Mouse (Mus musculus) forebrain, embryonic 14.5 days (tissue): ENCODE data around the gene Skp2. TPM values are rescaled to one million over a fixed set of nuclear protein-coding genes. Genes with fewer than 3 reads are reported as not detected.

ENCODE experiments used
- ATAC-seq: fragments of 200-750 bp; cut with Nextera tagmentation; 2 replicates; pipeline ENCODE4 v1.8.0; 2017; ENCODE audit warnings: mild to moderate bottlenecking, moderate library complexity
- DNase-seq: peaks from one replicate; pipeline ENCODE4 v3.0.0-alpha.2; 2015; ENCODE audit warnings: low spot score
- H3K27ac ChIP-seq: fragments of 300-500 bp; sonication (generic); 2 replicates; pipeline ENCODE4 v1.5.1; 2014; ENCODE audit warnings: low read depth, mild to moderate bottlenecking, control low read depth, low read length, moderate library complexity
- H3K27me3 ChIP-seq: fragments of 300-500 bp; sonication (generic); replicated peaks from 2 replicates; pipeline ENCODE4 v1.6.1; 2014; ENCODE audit warnings: low read length, control low read depth, mixed read lengths; ENCODE audit not compliant: control insufficient read depth, insufficient read depth
- H3K36me3 ChIP-seq: fragments of 300-500 bp; sonication (generic); 2 replicates; pipeline ENCODE4 v1.6.1; 2014; ENCODE audit warnings: low read length, control low read depth; ENCODE audit not compliant: control insufficient read depth, insufficient read depth
- H3K4me1 ChIP-seq: fragments of 300-500 bp; sonication (generic); 2 replicates; pipeline ENCODE4 v1.6.1; 2014; ENCODE audit warnings: antibody characterized with exemption, low read length, control low read depth; ENCODE audit not compliant: control insufficient read depth, insufficient read depth
- H3K4me2 ChIP-seq: fragments of 300-500 bp; sonication (generic); 2 replicates; pipeline ENCODE4 v1.6.1; 2014; ENCODE audit warnings: mild to moderate bottlenecking, control low read depth, low read length
- H3K4me3 ChIP-seq: fragments of 300-500 bp; sonication (generic); 2 replicates; pipeline ENCODE4 v1.5.1; 2014; ENCODE audit warnings: low read depth, low read length, control low read depth
- H3K9ac ChIP-seq: fragments of 300-500 bp; sonication (generic); 2 replicates; pipeline ENCODE4 v1.6.1; 2014; ENCODE audit warnings: mild to moderate bottlenecking, low read length, control low read depth, moderate library complexity
- H3K9me3 ChIP-seq: fragments of 300-500 bp; sonication (generic); replicated peaks from 2 replicates; pipeline ENCODE4 v1.6.1; 2016; ENCODE audit warnings: low read length, control low read depth, mixed read lengths; ENCODE audit not compliant: control insufficient read depth
- WGBS: fragments of 180-500 bp; shearing (Covaris S2); extraction: QIAGEN DNeasy Blood & Tissue Kit; methylation state at CpG from one replicate; pipeline ENCODE4 v1.1.7; 2014; 5-methylcytosine and 5-hydroxymethylcytosine counted together
- polyA plus RNA-seq: library from polyadenylated mRNA; unstranded; fragments of >200 nt; fragmentation: Nextera tagmentation; extraction: Ambion mirVana; gene quantifications from 2 replicates; pipeline ENCODE4 v1.2.1, GENCODE M21; 2014

Skp2 gene
- polyA plus RNA-seq, 1 experiment from 2014 or later: 55.7 TPM

DNA sequence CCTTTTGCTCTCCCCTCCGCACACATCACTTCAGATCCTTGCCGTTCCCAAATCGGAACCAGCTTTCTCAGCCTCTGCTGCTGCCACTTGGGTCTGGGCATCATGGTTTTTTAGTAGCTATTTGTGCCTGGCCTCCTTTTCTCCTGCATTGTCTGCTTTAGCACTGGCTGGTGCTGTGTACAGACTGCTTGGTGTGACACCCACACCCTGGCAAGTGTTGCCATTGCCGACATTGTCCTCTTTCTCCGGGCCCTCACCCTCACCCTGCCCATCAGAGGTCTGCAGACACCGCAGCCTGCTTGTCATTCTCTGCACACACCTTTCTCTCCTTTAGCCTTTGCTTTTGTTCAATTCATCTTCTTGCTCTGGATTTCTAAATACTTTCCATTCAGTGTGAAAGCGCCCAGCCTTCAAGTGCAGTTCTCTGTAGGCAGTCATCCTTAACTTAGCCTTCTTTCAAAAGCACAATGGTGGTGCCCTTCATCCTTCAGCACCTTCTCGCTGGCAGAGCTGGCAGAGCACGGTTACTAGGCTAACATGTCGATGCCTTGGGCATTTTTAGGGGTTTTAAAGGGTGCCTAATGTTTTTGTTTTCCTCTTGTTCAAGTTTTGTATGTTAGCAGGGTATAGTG lies 54.7 kb downstream of the Skp2 start:
- DNase-seq (peak; percentile 8), ATAC-seq (peak; percentile 56; the same call in 1 of the 2 replicates)
- H3K27ac ChIP-seq: peak overlapping the region; percentile 39; the same call in 1 of the 2 replicates
- no peak overlapping the region for H3K9ac ChIP-seq
- no peaks in the 10 kb centered on the region for H3K4me1 ChIP-seq
- no peaks in the 10 kb centered on the region for H3K9me3 ChIP-seq
- 68% methylated on average over 10 of the region's 10 CpGs for WGBS
- H3K4me2 ChIP-seq: no peak overlapping the region
- no peaks in the 10 kb centered on the region for H3K27me3 ChIP-seq
- no peak overlapping the region for H3K4me3 ChIP-seq
- H3K36me3 ChIP-seq: peaks cover 37% of the 10 kb centered on the region; the same call in 1 of the 2 replicates

DNA sequence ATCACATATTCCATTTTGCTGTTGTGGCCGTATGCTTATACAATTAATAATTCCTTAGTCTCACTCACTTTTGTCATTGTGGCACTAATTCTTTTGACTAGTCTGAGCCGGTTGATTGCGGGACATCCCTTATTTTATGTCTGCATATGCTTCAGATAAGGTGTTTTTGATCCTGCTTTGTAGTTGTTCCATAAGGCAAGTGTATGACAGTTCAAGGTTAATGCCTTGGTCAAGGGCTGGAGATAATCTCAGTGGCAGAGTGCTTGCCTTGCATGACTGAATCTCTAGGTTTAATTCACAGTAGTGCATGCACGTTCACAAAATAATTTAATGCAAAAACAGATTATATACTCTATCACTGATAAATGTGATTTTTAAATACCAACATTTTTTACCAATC lies 58.4 kb downstream of the Skp2 start:
- Histone ChIP-seq H3K4me1 (no peaks in the 10 kb centered on the region), H3K36me3 (peaks cover 40% of the 10 kb centered on the region), H3K9me3 (no peaks in the 10 kb centered on the region), H3K4me2 (no peak overlapping the region), H3K27me3 (no peaks in the 10 kb centered on the region), H3K9ac (no peak overlapping the region), H3K27ac (no peak overlapping the region), H3K4me3 (no peak overlapping the region)
- DNase-seq: no peak
- WGBS: 92% methylated on average over 4 of the region's 4 CpGs
- no peak for ATAC-seq

DNA sequence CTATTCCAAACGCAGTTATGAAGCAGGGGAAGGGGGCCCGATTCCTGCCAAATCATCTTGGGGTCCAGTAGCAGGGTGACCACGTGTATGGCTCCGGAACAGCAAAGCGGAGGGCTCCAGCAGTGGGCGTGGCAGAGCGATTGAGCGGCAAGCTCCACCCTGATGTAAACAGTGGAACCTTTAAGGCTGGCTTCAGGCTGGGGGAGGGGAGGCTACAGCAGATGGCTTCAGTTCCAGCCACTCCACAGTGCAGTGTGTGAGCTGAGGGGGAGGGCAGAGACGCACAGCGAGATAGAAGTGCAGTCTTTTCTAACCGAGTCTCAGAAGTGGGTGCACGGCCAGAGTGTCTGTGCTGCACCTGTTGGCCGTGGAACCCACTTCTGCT lies 60.9 kb downstream of the Skp2 start:
- Histone ChIP-seq H3K9me3 (no peaks in the 10 kb centered on the region), H3K4me2 (0 out of 2 replicates have a peak overlapping the region, but pooled peaks have one; percentile 24), H3K36me3 (peaks cover 22% of the 10 kb centered on the region), H3K4me3 (no peak overlapping the region), H3K27ac (no peak overlapping the region), H3K4me1 (no peaks in the 10 kb centered on the region), H3K9ac (no peak overlapping the region), H3K27me3 (no peaks in the 10 kb centered on the region)
- DNase-seq (peak; percentile 70), ATAC-seq (peak; percentile 95)
- WGBS: 18% methylated on average over 13 of the region's 13 CpGs

DNA sequence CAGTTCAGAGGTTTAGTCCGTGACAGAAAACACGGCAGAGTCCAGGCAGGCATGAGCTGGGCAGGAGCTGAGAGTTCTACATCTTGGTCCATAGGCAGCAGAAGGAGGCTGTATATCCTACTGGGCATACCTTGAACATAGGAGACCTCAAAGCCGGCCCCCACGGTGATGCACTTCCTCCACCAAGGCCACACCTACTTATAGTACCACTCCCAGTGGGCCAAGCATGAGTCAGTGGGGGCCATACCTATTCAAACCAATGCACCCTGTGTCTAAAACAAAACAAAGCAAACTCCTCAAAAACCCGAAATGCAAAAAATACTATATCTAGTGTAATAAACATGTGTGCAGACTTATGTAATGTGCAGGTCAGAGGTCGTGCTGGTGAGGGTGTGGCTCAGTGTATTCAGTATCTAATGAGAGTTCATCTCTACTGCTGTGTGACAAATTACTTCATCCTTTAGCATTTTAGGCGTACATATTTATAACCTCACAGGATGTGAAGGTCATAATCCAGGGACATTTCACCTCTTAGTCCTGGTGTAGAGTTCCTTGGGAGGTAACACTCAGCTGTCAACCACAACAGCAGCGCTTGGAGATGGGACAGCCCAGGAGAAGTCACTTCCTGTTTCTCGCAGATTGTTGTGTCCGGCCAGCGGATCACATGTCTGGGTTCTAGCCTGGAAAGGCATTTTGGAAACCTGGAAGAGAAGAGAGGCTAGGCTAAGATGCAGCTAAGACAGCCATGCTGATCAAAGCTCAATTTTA lies 61.4 kb downstream of the Skp2 start:
- Histone ChIP-seq H3K27ac (no peak overlapping the region), H3K4me2 (0 out of 2 replicates have a peak overlapping the region, but pooled peaks have one; percentile 24), H3K4me3 (no peak overlapping the region), H3K4me1 (no peaks in the 10 kb centered on the region), H3K9ac (no peak overlapping the region), H3K36me3 (peaks cover 22% of the 10 kb centered on the region), H3K9me3 (no peaks in the 10 kb centered on the region), H3K27me3 (no peaks in the 10 kb centered on the region)
- DNase-seq (no peak), ATAC-seq (peak; percentile 30)
- WGBS: 84% methylated on average over 11 of the region's 11 CpGs

DNA sequence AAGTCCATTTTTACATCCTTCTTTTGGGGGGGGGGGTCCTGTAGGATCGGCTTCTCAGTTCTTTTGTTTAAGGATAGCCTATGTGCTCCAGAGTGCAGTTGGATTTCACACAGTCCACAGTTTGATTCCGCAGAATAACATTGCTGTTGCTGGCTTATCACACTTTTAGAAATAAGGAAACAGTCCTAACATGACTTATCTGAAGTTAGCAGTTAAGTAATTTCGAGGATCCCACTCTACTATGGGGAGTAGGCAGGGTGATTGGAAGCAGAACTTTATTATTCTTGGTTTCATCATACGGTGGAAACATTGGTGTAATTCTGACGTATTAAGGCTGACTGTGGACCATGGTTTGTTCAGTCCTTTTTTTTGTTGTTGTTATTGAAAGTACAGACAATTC lies 64.6 kb downstream of the Skp2 start:
- Histone ChIP-seq H3K36me3 (peaks cover 18% of the 10 kb centered on the region), H3K4me2 (no peak overlapping the region), H3K4me3 (no peak overlapping the region), H3K9me3 (no peaks in the 10 kb centered on the region), H3K9ac (no peak overlapping the region), H3K27ac (no peak overlapping the region), H3K4me1 (no peaks in the 10 kb centered on the region), H3K27me3 (no peaks in the 10 kb centered on the region)
- DNase-seq (no peak), ATAC-seq (no peak)
- WGBS: 96% methylated on average over 5 of the region's 5 CpGs

DNA sequence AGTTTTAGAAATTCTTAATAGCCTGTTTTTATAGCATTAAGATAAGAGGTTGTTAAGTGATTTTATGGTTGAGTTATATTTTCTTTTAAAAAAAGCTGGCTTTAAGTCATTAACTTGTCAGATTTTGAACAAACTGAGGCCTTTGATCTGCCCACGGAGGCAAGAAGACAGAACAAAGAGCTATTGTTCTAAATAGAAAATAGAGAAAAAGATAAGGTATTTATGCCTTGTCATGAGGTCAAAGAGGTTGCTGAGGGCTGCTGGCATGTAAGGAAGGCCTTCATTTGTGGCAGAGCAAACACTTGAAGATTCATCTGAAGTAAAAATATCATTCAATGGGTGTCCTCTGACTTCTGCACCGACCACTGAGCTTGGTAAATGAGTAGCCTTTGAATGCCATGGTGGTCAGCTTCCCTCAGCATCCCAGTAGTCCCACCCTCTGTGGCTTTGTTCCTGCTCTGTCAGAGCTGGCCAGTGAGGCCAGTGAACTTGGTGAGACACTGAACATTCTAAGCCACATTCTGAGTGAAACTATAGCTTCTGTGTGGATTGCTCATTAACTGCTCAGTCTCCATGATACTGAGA lies 66.0 kb downstream of the Skp2 start:
- no peak overlapping the region for H3K4me3 ChIP-seq
- no peak overlapping the region for H3K9ac ChIP-seq
- H3K4me2 ChIP-seq: no peak overlapping the region
- no peaks in the 10 kb centered on the region for H3K9me3 ChIP-seq
- DNase-seq (no peak), ATAC-seq (no peak)
- WGBS: 7% methylated on average over 2 of the region's 2 CpGs
- H3K4me1 ChIP-seq: no peaks in the 10 kb centered on the region
- no peak overlapping the region for H3K27ac ChIP-seq
- peaks cover 20% of the 10 kb centered on the region for H3K36me3 ChIP-seq
- H3K27me3 ChIP-seq: no peaks in the 10 kb centered on the region

DNA sequence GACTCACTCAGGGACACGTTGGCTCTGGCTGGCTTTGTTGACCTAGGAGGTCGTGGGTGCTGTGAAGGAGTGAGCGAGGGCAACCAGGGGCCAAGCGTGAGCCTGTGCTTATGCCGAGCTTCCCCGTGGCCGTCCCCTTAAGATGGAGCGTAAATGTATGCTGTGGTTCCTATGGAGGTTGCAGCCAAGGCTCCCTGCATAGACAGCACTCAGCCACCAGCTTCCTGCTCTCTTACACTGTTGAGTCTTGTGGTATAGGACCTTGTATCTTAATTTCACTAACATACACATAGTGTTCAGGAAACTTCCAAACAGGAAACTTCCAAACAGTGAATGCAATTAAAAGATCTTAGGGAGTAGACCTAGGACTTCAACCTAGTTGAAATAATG lies 66.5 kb downstream of the Skp2 start:
- Histone ChIP-seq H3K4me2 (no peak overlapping the region), H3K36me3 (peaks cover 20% of the 10 kb centered on the region), H3K27ac (no peak overlapping the region), H3K27me3 (no peaks in the 10 kb centered on the region), H3K9ac (no peak overlapping the region), H3K4me1 (no peaks in the 10 kb centered on the region), H3K9me3 (no peaks in the 10 kb centered on the region), H3K4me3 (no peak overlapping the region)
- DNase-seq (no peak), ATAC-seq (no peak)
- 87% methylated on average over 8 of the region's 8 CpGs for WGBS

DNA sequence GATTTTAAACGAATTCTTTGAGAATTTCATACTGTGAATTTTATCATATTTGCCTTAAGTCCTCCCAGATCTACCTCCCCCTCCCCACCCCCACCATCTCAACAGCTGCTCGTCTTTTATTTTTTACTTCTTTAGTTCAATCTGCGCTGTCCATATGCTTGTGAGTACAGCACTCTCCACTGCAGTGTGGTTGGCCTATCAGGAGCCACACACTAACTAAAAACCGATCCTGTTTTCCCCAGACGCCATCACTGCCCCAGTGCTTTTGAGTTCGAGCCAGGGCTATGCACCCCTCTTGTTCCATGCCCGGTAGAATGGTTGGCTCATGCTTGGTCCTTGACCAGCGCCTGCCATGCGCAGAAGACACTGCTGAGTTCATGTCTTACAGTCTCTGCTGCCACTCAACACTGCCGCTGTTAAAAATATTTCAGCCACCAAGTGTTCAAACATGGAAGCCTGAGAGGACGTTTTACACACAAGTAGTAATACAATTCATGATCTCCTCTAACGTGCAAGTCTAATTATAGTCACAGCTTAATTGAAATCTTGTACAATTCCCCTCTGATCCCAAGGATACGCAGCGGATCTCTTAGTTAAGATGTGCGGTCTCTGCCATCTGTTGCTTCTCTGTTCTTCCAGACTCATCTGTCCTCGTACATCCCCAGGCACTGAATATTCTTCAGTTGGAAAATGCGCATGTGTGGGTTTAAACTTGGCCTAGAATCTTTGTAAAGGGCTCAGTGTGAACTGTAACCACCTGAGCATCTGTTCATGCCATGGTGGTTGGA lies 67.1 kb downstream of the Skp2 start:
- ATAC-seq: no peak
- 86% methylated on average over 17 of the region's 17 CpGs for WGBS
- no peaks in the 10 kb centered on the region for H3K9me3 ChIP-seq
- H3K4me3 ChIP-seq: no peak overlapping the region
- peaks cover 14% of the 10 kb centered on the region for H3K36me3 ChIP-seq
- no peak overlapping the region for H3K9ac ChIP-seq
- DNase-seq: no peak
- no peak overlapping the region for H3K4me2 ChIP-seq
- no peaks in the 10 kb centered on the region for H3K27me3 ChIP-seq
- no peak overlapping the region for H3K27ac ChIP-seq
- no peaks in the 10 kb centered on the region for H3K4me1 ChIP-seq
